Mouse (Mus musculus) limb, embryonic 12.5 days (tissue): ENCODE data around the gene Cyp4f16. TPM values are rescaled to one million over a fixed set of nuclear protein-coding genes. Genes with fewer than 3 reads are reported as not detected.
"Not testable (repeated sequence)": the region's sequence is repeated elsewhere in the genome, so short reads cannot be mapped to it uniquely, and the experiment has no call there.

ENCODE experiments used
- ATAC-seq: fragments of 200-750 bp; cut with Nextera tagmentation; 2 replicates; pipeline ENCODE4 v1.8.0; 2017; ENCODE audit warnings: low read depth, moderate TSS enrichment; ENCODE audit not compliant: insufficient number of reproducible peaks, insufficient read depth, low FRiP score, low TSS enrichment
- H3K27ac ChIP-seq: fragments of 300-500 bp; sonication (generic); 2 replicates; pipeline ENCODE4 v1.5.1; 2016; ENCODE audit warnings: mild to moderate bottlenecking, moderate library complexity
- H3K27me3 ChIP-seq: fragments of 300-500 bp; sonication (generic); 2 replicates; pipeline ENCODE4 v1.6.1; 2016; ENCODE audit warnings: mild to moderate bottlenecking, moderate library complexity
- H3K36me3 ChIP-seq: fragments of 300-500 bp; sonication (generic); 2 replicates; pipeline ENCODE4 v1.6.1; 2016; ENCODE audit warnings: mild to moderate bottlenecking, moderate library complexity
- H3K4me1 ChIP-seq: fragments of 300-500 bp; sonication (generic); replicated peaks from 2 replicates; pipeline ENCODE4 v1.6.1; 2016
- H3K4me2 ChIP-seq: fragments of 300-500 bp; sonication (generic); 2 replicates; pipeline ENCODE4 v1.6.1; 2016; ENCODE audit warnings: mild to moderate bottlenecking, moderate library complexity
- H3K4me3 ChIP-seq: fragments of 300-500 bp; sonication (generic); replicated peaks from 2 replicates; pipeline ENCODE4 v1.5.1; 2016; ENCODE audit warnings: mild to moderate bottlenecking
- H3K9ac ChIP-seq: fragments of 300-500 bp; sonication (generic); replicated peaks from 2 replicates; pipeline ENCODE4 v1.6.1; 2016; ENCODE audit warnings: mild to moderate bottlenecking, moderate library complexity
- H3K9me3 ChIP-seq: fragments of 300-500 bp; sonication (generic); 2 replicates; pipeline ENCODE4 v1.6.1; 2016; ENCODE audit warnings: mild to moderate bottlenecking, moderate library complexity
- WGBS: fragments of 180-500 bp; shearing (Covaris S2); methylation state at CpG from one replicate; pipeline ENCODE4 v1.1.7; 2016; 5-methylcytosine and 5-hydroxymethylcytosine counted together
- polyA plus RNA-seq: library from polyadenylated mRNA; unstranded; fragments of >200 nt; fragmentation: Nextera tagmentation; extraction: Ambion mirVana; gene quantifications from 2 replicates; pipeline ENCODE4 v1.2.1, GENCODE M21; 2016

Cyp4f16 gene
- polyA plus RNA-seq, 1 experiment from 2014 or later = 26.6 TPM

DNA sequence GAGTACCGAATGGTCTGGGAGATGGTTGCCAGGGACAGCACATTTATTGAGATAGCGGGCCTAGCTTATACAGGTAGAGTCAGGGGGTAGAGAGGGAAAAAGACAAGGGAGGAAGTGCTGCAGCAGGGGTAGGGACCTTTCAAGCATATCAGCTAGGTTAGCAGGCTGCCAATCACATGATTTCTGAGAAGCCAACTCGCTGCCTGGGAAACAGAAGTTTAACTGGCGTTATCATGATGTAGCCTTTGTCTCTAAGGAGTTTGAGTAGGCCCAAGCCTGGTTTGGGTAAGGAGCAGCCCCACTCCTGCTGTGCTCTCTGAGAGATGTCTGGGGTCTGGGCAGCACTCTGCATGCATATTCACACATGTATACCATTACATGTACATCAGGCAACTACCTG is 14.0 kb upstream of the Cyp4f16 start:
- no peak for ATAC-seq
- no peak overlapping the region for H3K9ac ChIP-seq
- no peaks in the 10 kb centered on the region for H3K9me3 ChIP-seq
- no peak overlapping the region for H3K4me3 ChIP-seq
- no peak overlapping the region for H3K27ac ChIP-seq
- H3K4me1 ChIP-seq = no peaks in the 10 kb centered on the region
- no peak overlapping the region for H3K4me2 ChIP-seq
- 92% methylated on average over 4 of the region's 4 CpGs for WGBS
- peaks cover 75% of the 10 kb centered on the region for H3K36me3 ChIP-seq
- no peaks in the 10 kb centered on the region for H3K27me3 ChIP-seq

- WGBS = 86% methylated on average over 5 of the region's 5 CpGs
- H3K27ac ChIP-seq = no peak overlapping the region
- ATAC-seq = no peak
- no peak overlapping the region for H3K9ac ChIP-seq
- no peak overlapping the region for H3K4me3 ChIP-seq
- H3K4me1 ChIP-seq = no peaks in the 10 kb centered on the region
- H3K9me3 ChIP-seq = no peaks in the 10 kb centered on the region
- H3K4me2 ChIP-seq = no peak overlapping the region
- H3K36me3 ChIP-seq = peaks cover 76% of the 10 kb centered on the region
- H3K27me3 ChIP-seq = no peaks in the 10 kb centered on the region
Measured at GRCm38 (mm10) chr17:32522816-32523215, 13.5 kb upstream of the Cyp4f16 start.

DNA sequence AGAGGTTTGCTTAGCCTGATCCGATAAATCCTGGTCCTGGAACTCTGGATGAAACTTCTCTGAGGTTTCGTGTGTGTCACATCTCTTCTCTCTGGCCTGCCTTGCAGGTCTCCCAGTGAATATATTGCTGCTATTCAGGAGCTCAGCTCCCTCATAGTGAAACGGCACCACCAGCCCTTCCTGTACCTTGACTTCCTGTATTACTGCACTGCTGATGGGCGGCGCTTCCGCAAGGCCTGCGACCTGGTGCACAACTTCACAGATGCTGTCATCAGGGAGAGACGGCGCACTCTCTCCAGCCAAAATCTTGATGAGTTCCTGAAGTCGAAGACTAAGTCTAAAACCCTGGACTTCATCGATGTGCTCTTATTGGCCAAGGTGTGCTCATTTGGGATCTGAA is 12.5 kb upstream of the Cyp4f16 start:
- peaks cover 7% of the 10 kb centered on the region; the same call in 1 of the 2 replicates for H3K4me1 ChIP-seq
- H3K27ac ChIP-seq = no peak overlapping the region
- H3K9me3 ChIP-seq = no peaks in the 10 kb centered on the region
- no peak overlapping the region for H3K4me3 ChIP-seq
- H3K4me2 ChIP-seq = no peak overlapping the region
- H3K9ac ChIP-seq = no peak overlapping the region
- no peak for ATAC-seq
- peaks cover 72% of the 10 kb centered on the region for H3K36me3 ChIP-seq
- WGBS = 90% methylated on average over 11 of the region's 11 CpGs
- H3K27me3 ChIP-seq = no peaks in the 10 kb centered on the region

GRCm38 (mm10) chr17:32526341-32526740 is 10.0 kb upstream of the Cyp4f16 start:
- H3K27ac ChIP-seq, H3K9ac ChIP-seq, H3K4me2 ChIP-seq, H3K4me1 ChIP-seq, H3K9me3 ChIP-seq, H3K27me3 ChIP-seq, H3K4me3 ChIP-seq, ATAC-seq: not testable (repeated sequence)
- peaks cover 54% of the 10 kb centered on the region for H3K36me3 ChIP-seq
- 82% methylated on average over 1 of the region's 1 CpGs for WGBS

DNA sequence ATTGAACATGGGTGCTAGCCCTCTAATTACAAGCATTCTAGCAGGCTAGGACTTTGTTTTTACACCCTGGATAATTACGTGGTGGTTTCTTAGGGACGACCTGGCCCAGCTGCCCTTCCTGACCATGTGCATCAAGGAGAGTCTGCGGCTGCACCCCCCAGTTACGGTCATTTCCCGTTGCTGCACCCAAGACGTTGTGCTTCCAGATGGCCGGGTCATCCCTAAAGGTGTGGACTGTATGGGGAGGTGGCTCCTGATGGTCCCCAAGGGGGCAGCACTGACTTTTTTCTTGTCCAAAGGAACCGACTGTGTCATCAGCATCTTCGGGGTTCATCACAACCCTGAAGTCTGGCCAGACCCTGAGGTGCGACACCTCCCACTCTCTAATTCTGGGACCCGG is 8.6 kb upstream of the Cyp4f16 start:
- 81% methylated on average over 11 of the region's 11 CpGs for WGBS
- Histone ChIP-seq H3K9ac (no peak overlapping the region), H3K36me3 (peaks cover 44% of the 10 kb centered on the region)

GRCm38 (mm10) chr17:32528408-32529337 is 7.7 kb upstream of the Cyp4f16 start:
- H3K9ac ChIP-seq = peak overlapping the region; percentile 27; the same call in 1 of the 2 replicates
- H3K4me3 ChIP-seq = peak overlapping the region; percentile 18; the same call in 1 of the 2 replicates
- peaks cover 36% of the 10 kb centered on the region for H3K36me3 ChIP-seq
- no peaks in the 10 kb centered on the region for H3K27me3 ChIP-seq
- no peaks in the 10 kb centered on the region for H3K9me3 ChIP-seq
- peak overlapping the region; percentile 48 for H3K4me2 ChIP-seq
- WGBS = 18% methylated on average over 26 of the region's 26 CpGs
- peak; percentile 42; the same call in 1 of the 2 replicates for ATAC-seq
- H3K4me1 ChIP-seq = peaks cover 7% of the 10 kb centered on the region; the same call in 1 of the 2 replicates
- no peak overlapping the region for H3K27ac ChIP-seq

More for the DNA sequence above, 8.6 kb upstream of the Cyp4f16 start:
- no peaks in the 10 kb centered on the region for H3K27me3 ChIP-seq
- H3K4me2 ChIP-seq = no peak overlapping the region
- no peaks in the 10 kb centered on the region for H3K9me3 ChIP-seq
- no peak for ATAC-seq
- H3K4me1 ChIP-seq = peaks cover 7% of the 10 kb centered on the region; the same call in 1 of the 2 replicates
- no peak overlapping the region for H3K27ac ChIP-seq
- H3K4me3 ChIP-seq = no peak overlapping the region

- peaks cover 15% of the 10 kb centered on the region for H3K4me1 ChIP-seq
- H3K9ac ChIP-seq, H3K9me3 ChIP-seq, H3K4me3 ChIP-seq, H3K27me3 ChIP-seq, H3K27ac ChIP-seq, ATAC-seq, H3K4me2 ChIP-seq, H3K36me3 ChIP-seq: not testable (repeated sequence)
- WGBS = 69% methylated on average over 4 of the region's 4 CpGs
Measured at GRCm38 (mm10) chr17:32532356-32532755, 4.0 kb upstream of the Cyp4f16 start.

DNA sequence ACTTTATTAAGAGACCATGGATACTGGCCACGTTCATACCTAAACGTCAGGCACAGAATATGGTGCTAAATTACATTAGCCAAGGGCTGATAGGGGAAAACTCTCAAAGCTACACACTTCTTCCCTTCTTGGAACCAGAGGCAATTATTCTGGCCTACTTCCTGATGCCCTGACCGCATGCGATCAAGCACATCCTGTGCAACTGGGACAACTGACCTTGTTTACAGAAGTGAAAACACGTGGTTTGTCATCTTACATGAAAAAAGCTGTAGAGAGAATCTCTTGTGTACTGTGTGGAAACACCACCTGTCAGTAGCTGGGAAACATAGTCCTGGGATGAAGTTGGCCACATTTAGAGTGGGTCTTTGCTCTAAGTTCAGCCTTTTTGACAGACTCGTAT is 2.3 kb upstream of the Cyp4f16 start:
- Histone ChIP-seq H3K4me3 (no peak overlapping the region), H3K36me3 (peaks cover 3% of the 10 kb centered on the region; the same call in 1 of the 2 replicates), H3K27me3 (no peaks in the 10 kb centered on the region), H3K9ac (no peak overlapping the region), H3K4me1 (peaks cover 9% of the 10 kb centered on the region), H3K27ac (no peak overlapping the region), H3K9me3 (no peaks in the 10 kb centered on the region), H3K4me2 (no peak overlapping the region)
- 86% methylated on average over 6 of the region's 6 CpGs for WGBS
- no peak for ATAC-seq

GRCm38 (mm10) chr17:32536867-32537250 is 501 bp downstream of the Cyp4f16 start:
- Histone ChIP-seq H3K4me3 (peak overlapping the region; percentile 52), H3K9me3 (no peaks in the 10 kb centered on the region), H3K4me2 (peak overlapping the region; percentile 64), H3K9ac (peak overlapping the region; percentile 59), H3K27ac (peak overlapping the region; percentile 35; the same call in 1 of the 2 replicates), H3K36me3 (no peaks in the 10 kb centered on the region), H3K4me1 (peaks cover 9% of the 10 kb centered on the region), H3K27me3 (no peaks in the 10 kb centered on the region)
- ATAC-seq = no peak
- 60% methylated on average over 5 of the region's 5 CpGs for WGBS

DNA sequence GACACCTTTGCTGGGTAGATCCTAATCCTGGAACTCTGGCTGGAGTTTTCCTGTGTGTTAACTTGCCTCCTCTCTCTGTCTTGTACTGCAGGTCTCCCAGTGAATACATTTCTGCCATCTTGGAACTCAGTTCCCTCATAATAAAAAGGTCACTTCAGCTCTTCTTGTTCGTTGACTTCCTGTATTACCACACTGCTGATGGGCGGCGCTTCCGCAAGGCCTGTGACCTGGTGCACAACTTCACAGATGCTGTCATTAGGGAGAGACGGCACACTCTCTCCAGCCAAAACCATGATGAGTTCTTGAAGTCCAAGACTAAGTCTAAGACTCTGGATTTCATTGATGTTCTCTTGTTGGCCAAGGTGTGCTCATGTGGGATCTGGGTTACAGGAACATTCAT is 8.4 kb downstream of the Cyp4f16 start:
- H3K9me3 ChIP-seq, H3K27me3 ChIP-seq, H3K9ac ChIP-seq, H3K27ac ChIP-seq, H3K4me3 ChIP-seq, H3K4me2 ChIP-seq, H3K4me1 ChIP-seq, ATAC-seq: not testable (repeated sequence)
- peaks cover 26% of the 10 kb centered on the region for H3K36me3 ChIP-seq
- 96% methylated on average over 5 of the region's 5 CpGs for WGBS

DNA sequence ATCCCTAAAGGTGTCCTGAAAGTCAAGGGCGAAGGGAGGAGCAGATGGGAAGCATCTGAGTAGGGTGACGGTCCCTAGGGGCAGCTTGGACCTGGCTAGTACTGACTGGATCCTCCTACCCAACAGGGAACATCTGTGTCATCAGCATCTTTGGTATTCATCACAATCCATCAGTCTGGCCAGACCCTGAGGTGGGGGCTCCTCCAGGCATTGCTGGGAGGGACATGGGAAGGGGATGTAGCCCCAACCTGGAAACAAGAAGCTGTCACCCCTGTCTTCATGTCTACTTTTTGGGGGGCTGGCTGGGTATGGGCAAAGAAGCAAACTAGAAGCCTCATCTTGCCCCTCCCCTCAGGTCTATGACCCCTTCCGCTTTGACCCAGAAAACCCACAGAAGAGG is 14.0 kb downstream of the Cyp4f16 start:
- H3K9ac ChIP-seq, H3K4me2 ChIP-seq, H3K4me1 ChIP-seq, H3K9me3 ChIP-seq, H3K27ac ChIP-seq, H3K4me3 ChIP-seq, H3K36me3 ChIP-seq, H3K27me3 ChIP-seq: not testable (repeated sequence)
- WGBS = 78% methylated on average over 3 of the region's 3 CpGs
- ATAC-seq = 0 out of 2 replicates have a peak, but pooled peaks have one; percentile 37
